Mouse (Mus musculus) central nervous system, embryonic 14 days (tissue): ENCODE results near the gene Sprr2d. TPM values are rescaled to one million over a fixed set of nuclear protein-coding genes. Genes with fewer than 3 reads are reported as not detected.

Experiments used
- polyA plus RNA-seq: library from polyadenylated mRNA; depleted of rRNA; stranded (reverse); fragments of >200 nt; gene quantifications from 2 replicates; pipeline ENCODE4 v1.2.3, GENCODE M21; 2012; rRNA removed

The Sprr2d gene
- polyA plus RNA-seq = not detected in 2 replicates

GRCm38 (mm10) chr3:92338840-92339239, at the start of gene Sprr2d:
Gene Sprr2d (plus strand): TSS chr3:92339140.

GRCm38 (mm10) chr3:92316320-92316719, 22.6 kb upstream of the Sprr2d start, which contains the start of gene Sprr2b:
Gene Sprr2b (plus strand): TSS chr3:92316620.

GRCm38 (mm10) chr3:92351843-92352242, 12.9 kb downstream of the Sprr2d start, which contains the start of gene Sprr2e:
Gene Sprr2e (plus strand): TSS chr3:92352143.

GRCm38 (mm10) chr3:92364887-92365286, 25.9 kb downstream of the Sprr2d start, which contains the start of gene Sprr2f:
Gene Sprr2f (plus strand): TSS chr3:92365187.

GRCm38 (mm10) chr3:92385385-92385784, 46.4 kb downstream of the Sprr2d start, which contains the start of gene Sprr2h:
Gene Sprr2h (plus strand): TSS chr3:92385685.

Other genes starting within 250 kb of the Sprr2d start
- gene Prr9, start 215.2 kb upstream of the Sprr2d start, polyA plus RNA-seq = not detected in 2 replicates
- not detected in 2 replicates for gene Lelp1, start 196.4 kb upstream of the Sprr2d start, polyA plus RNA-seq
- 0.08 TPM in 1 of 2 replicates, not detected in the other for gene Sprr2a1, start 123.3 kb upstream of the Sprr2d start, polyA plus RNA-seq
- 0.95 and 5.4 TPM in 2 replicates for gene Sprr2a2, start 123.2 kb upstream of the Sprr2d start, polyA plus RNA-seq
- 0.02 and 0.31 TPM in 2 replicates for gene Sprr2a3, start 53.7 kb upstream of the Sprr2d start, polyA plus RNA-seq
- gene Sprr2b, start 22.5 kb upstream of the Sprr2d start, polyA plus RNA-seq = not detected in 2 replicates
- gene Sprr2e, start 13.0 kb downstream of the Sprr2d start, polyA plus RNA-seq = not detected in 2 replicates
- not detected in 2 replicates for gene Sprr2f, start 26.0 kb downstream of the Sprr2d start, polyA plus RNA-seq
- not detected in 2 replicates for gene Sprr2h, start 46.5 kb downstream of the Sprr2d start, polyA plus RNA-seq
- gene Sprr2i, start 68.9 kb downstream of the Sprr2d start, polyA plus RNA-seq = not detected in 2 replicates
- not detected in 2 replicates for gene Sprr2j-ps, start 78.9 kb downstream of the Sprr2d start, polyA plus RNA-seq
- gene Gm9774, start 90.3 kb downstream of the Sprr2d start, polyA plus RNA-seq = 4.8 and 5.0 TPM in 2 replicates
- gene Sprr2k, start 93.4 kb downstream of the Sprr2d start, polyA plus RNA-seq = not detected in 2 replicates
- gene Sprr1b, start 99.6 kb downstream of the Sprr2d start, polyA plus RNA-seq = not detected in 2 replicates
- gene Sprr3, start 119.6 kb downstream of the Sprr2d start, polyA plus RNA-seq = not detected in 2 replicates
- 0.40 TPM in 1 of 2 replicates, not detected in the other for gene Sprr1a, start 146.8 kb downstream of the Sprr2d start, polyA plus RNA-seq
- not detected in 2 replicates for gene Sprr4, start 161.4 kb downstream of the Sprr2d start, polyA plus RNA-seq
- gene 2310046K23Rik, start 195.4 kb downstream of the Sprr2d start, polyA plus RNA-seq = not detected in 2 replicates
- gene Ivl, start 234.6 kb downstream of the Sprr2d start, polyA plus RNA-seq = 0.05 TPM in 1 of 2 replicates, not detected in the other
- gene Smcp, start 249.9 kb downstream of the Sprr2d start, polyA plus RNA-seq = not detected in 2 replicates